Mouse (Mus musculus) lung, postnatal 4 days (tissue): ENCODE results near the gene Gm20929.
"Not testable (repeated sequence)": the region's sequence is repeated elsewhere in the genome, so short reads cannot be mapped to it uniquely, and the experiment has no call there.

Source experiments
- DNase-seq, 2 experiments: peaks; one replicate each; pipeline ENCODE4 v3.0.0; 2021

Gm20929 gene

GRCm38 (mm10) chrY:53843649-53844048, at the start of gene Gm20929:
Gm20929 (plus strand) TSS chrY:53843949.
- DNase-seq = not testable (repeated sequence)
